Mouse (Mus musculus): ENCODE data around the gene Iqsec3. TPM values are rescaled to one million over a fixed set of nuclear protein-coding genes. Genes with fewer than 3 reads are reported as not detected.

The Iqsec3 gene
- total RNA-seq, 1 experiment: 0.18 TPM

GRCm38 (mm10) chr6:121453776-121454175 lies 19.7 kb downstream of the Iqsec3 start:
- H3K36me3 ChIP-seq (ENCODE audit: control insufficient read depth, insufficient read depth, low read length, poor library complexity, severe bottlenecking): no peaks in the 10 kb centered on the region
- no peak overlapping the region for H3K27ac ChIP-seq (ENCODE audit: insufficient read depth, low read depth, low read length, poor library complexity, severe bottlenecking)
- no peak overlapping the region for H3K4me3 ChIP-seq (ENCODE audit: insufficient read depth in 1 of 2, low read depth in 1 of 2, low read length in 2 of 2, poor library complexity in 1 of 2, severe bottlenecking in 1 of 2)
- TF ChIP-seq HCFC1 (IDR thresholded peaks at IDR 0.05; ENCODE audit: borderline replicate concordance, insufficient read depth, low read length): no peak
- TF ChIP-seq ZC3H11A (IDR thresholded peaks at IDR 0.05; ENCODE audit: borderline replicate concordance, low read depth, low read length): no peak
- no peak for TF ChIP-seq ZNF384 (IDR thresholded peaks at IDR 0.05; ENCODE audit: low read depth, low read length)
- TF ChIP-seq CHD2 (IDR thresholded peaks at IDR 0.05; ENCODE audit: low read depth, low read length): no peak
- TF ChIP-seq MAFK (IDR thresholded peaks at IDR 0.05; ENCODE audit: insufficient read depth, low read depth, low read length): no peak
- in situ Hi-C loops (cut with MboI; ENCODE audit: low sequenced_read_pairs in 2 of 2, unreplicated experiment in 2 of 2): no loop called here
- H3K4me1 ChIP-seq (ENCODE audit: control insufficient read depth in 2 of 2, insufficient read depth in 2 of 2, low read length in 2 of 2, poor library complexity in 1 of 2): no peaks in the 10 kb centered on the region
- no peak overlapping the region for H3K9ac ChIP-seq (ENCODE audit: insufficient read depth, low read depth, low read length, poor library complexity, severe bottlenecking)
- H3K9me3 ChIP-seq (ENCODE audit: control insufficient read depth, insufficient read depth, low read depth, low read length): no peaks in the 10 kb centered on the region
- DNase-seq (ENCODE audit: low read depth, low spot score): no peak

GRCm38 (mm10) chr6:121451703-121452102 lies 21.8 kb downstream of the Iqsec3 start:
- H3K27ac ChIP-seq (ENCODE audit: insufficient read depth, low read depth, low read length, poor library complexity, severe bottlenecking): no peak overlapping the region
- TF ChIP-seq HCFC1 (IDR thresholded peaks at IDR 0.05; ENCODE audit: borderline replicate concordance, insufficient read depth, low read length): no peak
- no peak for TF ChIP-seq MAFK (IDR thresholded peaks at IDR 0.05; ENCODE audit: insufficient read depth, low read depth, low read length)
- no peak for TF ChIP-seq ZNF384 (IDR thresholded peaks at IDR 0.05; ENCODE audit: low read depth, low read length)
- no peak for TF ChIP-seq ZC3H11A (IDR thresholded peaks at IDR 0.05; ENCODE audit: borderline replicate concordance, low read depth, low read length)
- TF ChIP-seq CHD2 (IDR thresholded peaks at IDR 0.05; ENCODE audit: low read depth, low read length): no peak
- H3K9ac ChIP-seq (ENCODE audit: insufficient read depth, low read depth, low read length, poor library complexity, severe bottlenecking): no peak overlapping the region
- no peak overlapping the region for H3K4me3 ChIP-seq (ENCODE audit: insufficient read depth in 1 of 2, low read depth in 1 of 2, low read length in 2 of 2, poor library complexity in 1 of 2, severe bottlenecking in 1 of 2)
- H3K36me3 ChIP-seq (ENCODE audit: control insufficient read depth, insufficient read depth, low read length, poor library complexity, severe bottlenecking): no peaks in the 10 kb centered on the region
- in situ Hi-C loops (cut with MboI; ENCODE audit: low sequenced_read_pairs in 2 of 2, unreplicated experiment in 2 of 2): no loop called here
- H3K9me3 ChIP-seq (ENCODE audit: control insufficient read depth, insufficient read depth, low read depth, low read length): no peaks in the 10 kb centered on the region
- no peaks in the 10 kb centered on the region for H3K4me1 ChIP-seq (ENCODE audit: control insufficient read depth in 2 of 2, insufficient read depth in 2 of 2, low read length in 2 of 2, poor library complexity in 1 of 2)
- no peak for DNase-seq (ENCODE audit: low read depth, low spot score)

- no peak overlapping the region for H3K4me3 ChIP-seq (ENCODE audit: insufficient read depth in 1 of 2, low read depth in 1 of 2, low read length in 2 of 2, poor library complexity in 1 of 2, severe bottlenecking in 1 of 2)
- no peaks in the 10 kb centered on the region for H3K4me1 ChIP-seq (ENCODE audit: control insufficient read depth in 2 of 2, insufficient read depth in 2 of 2, low read length in 2 of 2, poor library complexity in 1 of 2)
- TF ChIP-seq CHD2 (IDR thresholded peaks at IDR 0.05; ENCODE audit: low read depth, low read length) (no peak), HCFC1 (IDR thresholded peaks at IDR 0.05; ENCODE audit: borderline replicate concordance, insufficient read depth, low read length) (no peak), ZNF384 (IDR thresholded peaks at IDR 0.05; ENCODE audit: low read depth, low read length) (no peak), ZC3H11A (IDR thresholded peaks at IDR 0.05; ENCODE audit: borderline replicate concordance, low read depth, low read length) (no peak), MAFK (IDR thresholded peaks at IDR 0.05; ENCODE audit: insufficient read depth, low read depth, low read length) (no peak)
- no peaks in the 10 kb centered on the region for H3K9me3 ChIP-seq (ENCODE audit: control insufficient read depth, insufficient read depth, low read depth, low read length)
- DNase-seq (ENCODE audit: low read depth, low spot score): no peak
- H3K9ac ChIP-seq (ENCODE audit: insufficient read depth, low read depth, low read length, poor library complexity, severe bottlenecking): no peak overlapping the region
- H3K27ac ChIP-seq (ENCODE audit: insufficient read depth, low read depth, low read length, poor library complexity, severe bottlenecking): no peak overlapping the region
- in situ Hi-C loops (cut with MboI; ENCODE audit: low sequenced_read_pairs in 2 of 2, unreplicated experiment in 2 of 2): no loop called here
- no peaks in the 10 kb centered on the region for H3K36me3 ChIP-seq (ENCODE audit: control insufficient read depth, insufficient read depth, low read length, poor library complexity, severe bottlenecking)
Observed at GRCm38 (mm10) chr6:121440696-121441220, 32.7 kb downstream of the Iqsec3 start.

- no peaks in the 10 kb centered on the region for H3K9me3 ChIP-seq (ENCODE audit: control insufficient read depth, insufficient read depth, low read depth, low read length)
- no peak for DNase-seq (ENCODE audit: low read depth, low spot score)
- no peak overlapping the region for H3K4me3 ChIP-seq (ENCODE audit: insufficient read depth in 1 of 2, low read depth in 1 of 2, low read length in 2 of 2, poor library complexity in 1 of 2, severe bottlenecking in 1 of 2)
- peaks cover 0 to 2% of the 10 kb centered on the region in 2 experiments; a peak in 2 of 4 replicates for H3K4me1 ChIP-seq (ENCODE audit: control insufficient read depth in 2 of 2, insufficient read depth in 2 of 2, low read length in 2 of 2, poor library complexity in 1 of 2)
- no peak overlapping the region for H3K27ac ChIP-seq (ENCODE audit: insufficient read depth, low read depth, low read length, poor library complexity, severe bottlenecking)
- H3K36me3 ChIP-seq (ENCODE audit: control insufficient read depth, insufficient read depth, low read length, poor library complexity, severe bottlenecking): no peaks in the 10 kb centered on the region
- TF ChIP-seq ZC3H11A (IDR thresholded peaks at IDR 0.05; ENCODE audit: borderline replicate concordance, low read depth, low read length): no peak
- TF ChIP-seq HCFC1 (IDR thresholded peaks at IDR 0.05; ENCODE audit: borderline replicate concordance, insufficient read depth, low read length): no peak
- TF ChIP-seq MAFK (IDR thresholded peaks at IDR 0.05; ENCODE audit: insufficient read depth, low read depth, low read length): no peak
- no peak for TF ChIP-seq ZNF384 (IDR thresholded peaks at IDR 0.05; ENCODE audit: low read depth, low read length)
- no peak for TF ChIP-seq CHD2 (IDR thresholded peaks at IDR 0.05; ENCODE audit: low read depth, low read length)
- in situ Hi-C loops (cut with MboI; ENCODE audit: low sequenced_read_pairs in 2 of 2, unreplicated experiment in 2 of 2): no loop called here
- no peak overlapping the region for H3K9ac ChIP-seq (ENCODE audit: insufficient read depth, low read depth, low read length, poor library complexity, severe bottlenecking)
Observed at GRCm38 (mm10) chr6:121424830-121425229, 48.6 kb downstream of the Iqsec3 start.
